Mouse (Mus musculus): ENCODE measurements at regions not wholly inside any gene's neighbourhood (a gene's known extent, or its start where the extent isn't known, plus 50 kb on each side); places are given as distances from the start of the nearest gene placed in this dataset.
A peak's percentile ranks its signal among the peaks of the same experiment; 100 is the strongest.

GRCm38 (mm10) chr5:41563441-41563840, 144.5 kb downstream of the Rab28 start:
- no peak for DNase-seq

DNA sequence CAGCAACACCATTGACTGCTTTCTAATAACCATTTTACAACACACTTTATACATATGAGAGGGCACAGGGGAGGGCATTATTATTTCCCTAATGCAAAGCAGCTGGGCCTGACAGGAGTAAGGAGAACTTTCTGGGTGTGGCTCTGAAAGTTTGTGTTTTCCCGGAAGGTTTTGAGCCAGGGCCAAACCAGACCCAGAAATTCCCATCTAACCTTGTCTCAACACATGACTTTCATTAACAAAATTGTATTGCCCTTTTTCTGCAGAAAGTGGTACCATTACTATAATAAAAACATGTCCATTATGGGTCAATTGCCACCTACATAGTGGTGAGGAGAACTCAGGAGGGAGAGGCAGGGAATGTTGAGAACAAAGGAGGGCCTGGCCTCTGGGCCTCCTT, 145.7 kb downstream of the Rab28 start:
- DNase-seq, result no peak

GRCm38 (mm10) chr5:41556700-41557309, 151.2 kb downstream of the Rab28 start:
- DNase-seq, result no peak

GRCm38 (mm10) chr5:41554312-41554711, 153.6 kb downstream of the Rab28 start:
- DNase-seq, result no peak

GRCm38 (mm10) chr5:41550063-41550462, 157.9 kb downstream of the Rab28 start:
- DNase-seq, result no peak

DNA sequence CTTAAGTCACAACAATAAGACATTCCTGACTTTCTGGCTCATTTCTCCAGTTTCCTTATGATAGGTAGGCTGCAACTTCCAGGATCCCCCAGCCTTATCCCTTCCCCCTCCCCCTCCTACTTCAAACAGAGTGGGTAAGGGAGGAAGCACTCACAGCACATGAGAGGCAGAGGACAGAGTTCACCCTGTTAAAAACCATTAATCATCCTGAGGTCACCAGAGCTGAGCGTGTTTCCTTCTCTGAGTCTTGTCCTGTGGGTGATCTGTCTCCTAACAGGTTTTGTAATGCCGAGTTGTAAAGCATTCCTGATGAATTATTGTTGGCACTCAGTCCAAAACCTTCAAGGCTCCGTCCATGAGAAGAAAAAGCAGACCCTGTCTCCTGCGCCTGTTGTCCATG, 161.0 kb downstream of the Rab28 start:
- DNase-seq, result no peak

- no peak for DNase-seq
Observed at GRCm38 (mm10) chr5:41540789-41541188, 167.2 kb downstream of the Rab28 start.

- DNase-seq, result peak; percentile 15 to 46
Observed at GRCm38 (mm10) chr5:41534598-41534997, 173.4 kb downstream of the Rab28 start.
